Mouse (Mus musculus): ENCODE data around the gene Ap3b1. TPM values are rescaled to one million over a fixed set of nuclear protein-coding genes. Genes with fewer than 3 reads are reported as not detected.
A peak's percentile ranks its signal among the peaks of the same experiment; 100 is the strongest.

Ap3b1 gene
- total RNA-seq, 2 experiments from 2014 or later = 47.4 to 85.3 TPM

- no peak for ATAC-seq (replicated peaks; ENCODE audit: low FRiP score, low TSS enrichment, poor library complexity, severe bottlenecking)
Observed at GRCm38 (mm10) chr13:94441199-94441598, 82.4 kb downstream of the Ap3b1 start.

- ATAC-seq (replicated peaks; ENCODE audit: low FRiP score, low TSS enrichment, poor library complexity, severe bottlenecking) = no peak
Observed at GRCm38 (mm10) chr13:94443411-94443810, 84.7 kb downstream of the Ap3b1 start.

GRCm38 (mm10) chr13:94445103-94445502 is 86.3 kb downstream of the Ap3b1 start:
- ATAC-seq (replicated peaks; ENCODE audit: low FRiP score, low TSS enrichment, poor library complexity, severe bottlenecking) = no peak

- ATAC-seq (replicated peaks; ENCODE audit: low FRiP score, low TSS enrichment, poor library complexity, severe bottlenecking) = no peak
Observed at GRCm38 (mm10) chr13:94447003-94447402, 88.2 kb downstream of the Ap3b1 start.

GRCm38 (mm10) chr13:94449593-94449992 is 90.8 kb downstream of the Ap3b1 start:
- ATAC-seq (replicated peaks; ENCODE audit: low FRiP score, low TSS enrichment, poor library complexity, severe bottlenecking) = no peak

GRCm38 (mm10) chr13:94451229-94451628 is 92.5 kb downstream of the Ap3b1 start:
- 0 out of 2 replicates have a peak, but pooled peaks have one; percentile 77 for ATAC-seq (replicated peaks; ENCODE audit: low FRiP score, low TSS enrichment, poor library complexity, severe bottlenecking)

GRCm38 (mm10) chr13:94454131-94454530 is 95.4 kb downstream of the Ap3b1 start:
- ATAC-seq (replicated peaks; ENCODE audit: low FRiP score, low TSS enrichment, poor library complexity, severe bottlenecking) = no peak

- no peak for ATAC-seq (replicated peaks; ENCODE audit: low FRiP score, low TSS enrichment, poor library complexity, severe bottlenecking)
Observed at GRCm38 (mm10) chr13:94459143-94459542, 100.4 kb downstream of the Ap3b1 start.

GRCm38 (mm10) chr13:94464221-94464620 is 105.5 kb downstream of the Ap3b1 start:
- ATAC-seq (replicated peaks; ENCODE audit: low FRiP score, low TSS enrichment, poor library complexity, severe bottlenecking) = no peak

- ATAC-seq (replicated peaks; ENCODE audit: low FRiP score, low TSS enrichment, poor library complexity, severe bottlenecking) = no peak
Observed at GRCm38 (mm10) chr13:94468551-94468950, 109.8 kb downstream of the Ap3b1 start.

- no peak for ATAC-seq (replicated peaks; ENCODE audit: low FRiP score, low TSS enrichment, poor library complexity, severe bottlenecking)
Observed at GRCm38 (mm10) chr13:94471009-94471672, 112.4 kb downstream of the Ap3b1 start.

GRCm38 (mm10) chr13:94476208-94476607 is 117.4 kb downstream of the Ap3b1 start:
- ATAC-seq (replicated peaks; ENCODE audit: low FRiP score, low TSS enrichment, poor library complexity, severe bottlenecking) = no peak

- ATAC-seq (replicated peaks; ENCODE audit: low FRiP score, low TSS enrichment, poor library complexity, severe bottlenecking) = no peak
Observed at GRCm38 (mm10) chr13:94480256-94480655, 121.5 kb downstream of the Ap3b1 start.

- no peak for ATAC-seq (replicated peaks; ENCODE audit: low FRiP score, low TSS enrichment, poor library complexity, severe bottlenecking)
Observed at GRCm38 (mm10) chr13:94490684-94491083, 131.9 kb downstream of the Ap3b1 start.

GRCm38 (mm10) chr13:94491159-94491558 is 132.4 kb downstream of the Ap3b1 start:
- no peak for ATAC-seq (replicated peaks; ENCODE audit: low FRiP score, low TSS enrichment, poor library complexity, severe bottlenecking)

- ATAC-seq (replicated peaks; ENCODE audit: low FRiP score, low TSS enrichment, poor library complexity, severe bottlenecking) = no peak
Observed at GRCm38 (mm10) chr13:94497521-94497920, 138.8 kb downstream of the Ap3b1 start.

GRCm38 (mm10) chr13:94506411-94506810 is 147.7 kb downstream of the Ap3b1 start:
- ATAC-seq (replicated peaks; ENCODE audit: low FRiP score, low TSS enrichment, poor library complexity, severe bottlenecking) = no peak

GRCm38 (mm10) chr13:94508344-94508743 is 149.6 kb downstream of the Ap3b1 start:
- ATAC-seq (replicated peaks; ENCODE audit: low FRiP score, low TSS enrichment, poor library complexity, severe bottlenecking) = no peak

- peak; percentile 96 for ATAC-seq (replicated peaks; ENCODE audit: low FRiP score, low TSS enrichment, poor library complexity, severe bottlenecking)
Observed at GRCm38 (mm10) chr13:94513157-94513767, 154.5 kb downstream of the Ap3b1 start.

- peak; percentile 27 for ATAC-seq (replicated peaks; ENCODE audit: low FRiP score, low TSS enrichment, poor library complexity, severe bottlenecking)
Observed at GRCm38 (mm10) chr13:94513898-94514297, 155.1 kb downstream of the Ap3b1 start.

- peak; percentile 66; the same call in 1 of the 2 replicates for ATAC-seq (replicated peaks; ENCODE audit: low FRiP score, low TSS enrichment, poor library complexity, severe bottlenecking)
Observed at GRCm38 (mm10) chr13:94514992-94515391, 156.2 kb downstream of the Ap3b1 start.
